Mouse (Mus musculus) hindbrain, postnatal 0 days (tissue): ENCODE measurements around the gene Cntn1. TPM values are rescaled to one million over a fixed set of nuclear protein-coding genes. Genes with fewer than 3 reads are reported as not detected.

Source experiments
- ATAC-seq: fragments of 200-750 bp; cut with Nextera tagmentation; 2 replicates; pipeline ENCODE4 v1.8.0; 2017; ENCODE audit warnings: mild to moderate bottlenecking, moderate TSS enrichment, moderate library complexity
- DNase-seq: peaks from one replicate; pipeline ENCODE4 v3.0.0-alpha.2; 2015; ENCODE audit warnings: low spot score
- H3K27ac ChIP-seq: fragments of 300-500 bp; sonication (generic); 2 replicates; pipeline ENCODE4 v1.5.1; 2014; ENCODE audit warnings: mild to moderate bottlenecking
- H3K27me3 ChIP-seq: fragments of 300-500 bp; sonication (generic); 2 replicates; pipeline ENCODE4 v1.6.1; 2014; ENCODE audit warnings: low read length, mixed read lengths; ENCODE audit not compliant: insufficient read depth
- H3K36me3 ChIP-seq: fragments of 300-500 bp; sonication (generic); 2 replicates; pipeline ENCODE4 v1.6.1; 2014; ENCODE audit warnings: low read length, mixed read lengths; ENCODE audit not compliant: insufficient read depth
- H3K4me1 ChIP-seq: fragments of 300-500 bp; sonication (generic); 2 replicates; pipeline ENCODE4 v1.6.1; 2014; ENCODE audit warnings: antibody characterized with exemption, low read length, mixed read lengths; ENCODE audit not compliant: insufficient read depth
- H3K4me2 ChIP-seq: fragments of 300-500 bp; sonication (generic); 2 replicates; pipeline ENCODE4 v1.6.1; 2014; ENCODE audit warnings: low read depth, mild to moderate bottlenecking, low read length, moderate library complexity, mixed read lengths
- H3K4me3 ChIP-seq: fragments of 300-500 bp; sonication (generic); 2 replicates; pipeline ENCODE4 v1.5.1; 2014; ENCODE audit warnings: low read length
- H3K9ac ChIP-seq: fragments of 300-500 bp; sonication (generic); replicated peaks from 2 replicates; pipeline ENCODE4 v1.6.1; 2014; ENCODE audit warnings: mild to moderate bottlenecking, low read length, moderate library complexity, mixed read lengths
- H3K9me3 ChIP-seq: fragments of 300-500 bp; sonication (generic); 2 replicates; pipeline ENCODE4 v1.6.1; 2016; ENCODE audit warnings: low read length, mixed read lengths
- CTCF ChIP-seq: IDR thresholded peaks from 2 replicates; pipeline ENCODE4 v1.5.1; 2016; ENCODE audit warnings: antibody characterized with exemption, control low read depth, low read depth
- WGBS: fragments of 180-500 bp; shearing (Covaris S2); extraction: QIAGEN DNeasy Blood & Tissue Kit; methylation state at CpG from one replicate; pipeline ENCODE4 v1.1.7; 2014; 5-methylcytosine and 5-hydroxymethylcytosine counted together
- polyA plus RNA-seq: library from polyadenylated mRNA; unstranded; fragments of >200 nt; fragmentation: Nextera tagmentation; extraction: Ambion mirVana; gene quantifications from 2 replicates; pipeline ENCODE4 v1.2.1, GENCODE M21; 2015
- total RNA-seq: library from RNA; depleted of rRNA; stranded (reverse); fragments of >200 nt; gene quantifications from 2 replicates; pipeline ENCODE4 v1.2.3, GENCODE M21; 2014

Cntn1 gene
- total and polyA plus RNA-seq, 2 experiments from 2014 or later: 159 to 284 TPM

GRCm38 (mm10) chr15:92276826-92277225 lies 225.9 kb downstream of the Cntn1 start:
- no peak for TF ChIP-seq CTCF
- no peak overlapping the region for H3K4me3 ChIP-seq
- DNase-seq: no peak
- WGBS: 61% methylated on average over 4 of the region's 4 CpGs
- no peak overlapping the region for H3K9ac ChIP-seq
- peaks cover 8% of the 10 kb centered on the region; the same call in 1 of the 2 replicates for H3K36me3 ChIP-seq
- no peak overlapping the region for H3K27ac ChIP-seq
- H3K4me2 ChIP-seq: no peak overlapping the region
- no peak for ATAC-seq
- no peaks in the 10 kb centered on the region for H3K9me3 ChIP-seq
- H3K4me1 ChIP-seq: no peaks in the 10 kb centered on the region
- H3K27me3 ChIP-seq: no peaks in the 10 kb centered on the region

- Histone ChIP-seq H3K27ac (no peak overlapping the region), H3K4me3 (no peak overlapping the region), H3K27me3 (no peaks in the 10 kb centered on the region), H3K4me2 (no peak overlapping the region), H3K9me3 (no peaks in the 10 kb centered on the region), H3K4me1 (no peaks in the 10 kb centered on the region), H3K36me3 (0 out of 2 replicates have a peak, but pooled peaks cover 5% of the 10 kb centered on the region), H3K9ac (no peak overlapping the region)
- WGBS: 92% methylated on average over 4 of the region's 4 CpGs
- no peak for DNase-seq
- no peak for ATAC-seq
- no peak for TF ChIP-seq CTCF
These were observed 227.0 kb downstream of the Cntn1 start for GRCm38 (mm10) chr15:92277984-92278383.

DNA sequence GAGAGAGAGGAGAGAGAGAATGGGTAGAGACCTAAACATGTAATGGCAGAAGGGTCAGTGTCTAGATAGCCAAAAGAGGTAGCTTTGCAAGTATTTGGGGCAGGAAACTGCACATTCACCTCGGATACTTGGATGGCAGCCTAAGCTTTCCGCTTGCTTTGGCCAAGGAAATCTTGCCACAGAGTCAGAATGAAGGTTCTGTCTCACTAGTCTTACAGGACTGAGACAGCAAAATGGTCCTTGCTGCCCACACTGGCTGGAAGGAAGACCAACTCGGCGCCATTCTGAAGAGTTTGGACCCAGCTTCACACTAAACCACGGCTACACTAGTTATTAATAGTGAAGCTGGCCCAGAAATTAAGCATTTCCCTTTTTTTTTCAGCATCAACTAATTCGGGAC lies 230.0 kb downstream of the Cntn1 start:
- no peaks in the 10 kb centered on the region for H3K9me3 ChIP-seq
- H3K9ac ChIP-seq: no peak overlapping the region
- no peaks in the 10 kb centered on the region for H3K4me1 ChIP-seq
- WGBS: 69% methylated on average over 6 of the region's 6 CpGs
- no peak overlapping the region for H3K4me2 ChIP-seq
- H3K27me3 ChIP-seq: no peaks in the 10 kb centered on the region
- no peak overlapping the region for H3K27ac ChIP-seq
- H3K4me3 ChIP-seq: no peak overlapping the region
- H3K36me3 ChIP-seq: no peaks in the 10 kb centered on the region
- no peak for TF ChIP-seq CTCF
- ATAC-seq (no peak), DNase-seq (no peak)

DNA sequence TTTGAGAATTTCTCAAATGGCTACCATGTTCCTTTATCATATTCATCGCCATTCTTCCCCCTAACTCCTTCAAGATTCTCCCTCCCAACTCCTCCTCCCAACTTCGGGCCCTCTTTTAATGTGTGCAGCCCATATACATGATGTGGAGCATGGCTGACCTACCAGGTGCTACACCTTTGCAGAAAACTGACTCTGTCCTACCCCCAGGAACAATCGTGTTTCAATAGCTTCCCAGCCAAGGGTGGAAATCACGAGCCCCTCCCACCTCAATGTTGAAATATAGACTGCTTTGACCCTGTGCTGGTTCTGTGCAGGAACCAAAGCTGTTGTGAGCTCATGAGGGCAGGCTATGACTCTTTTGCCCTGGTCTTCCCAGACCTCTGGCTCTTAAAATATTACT lies 236.7 kb downstream of the Cntn1 start:
- Histone ChIP-seq H3K9me3 (no peaks in the 10 kb centered on the region), H3K4me2 (no peak overlapping the region), H3K36me3 (peaks cover 3% of the 10 kb centered on the region; the same call in 1 of the 2 replicates), H3K9ac (no peak overlapping the region), H3K27me3 (no peaks in the 10 kb centered on the region), H3K4me1 (no peaks in the 10 kb centered on the region), H3K4me3 (no peak overlapping the region), H3K27ac (no peak overlapping the region)
- ATAC-seq: no peak
- DNase-seq: no peak
- WGBS: 83% methylated on average over 4 of the region's 4 CpGs
- TF ChIP-seq CTCF: no peak

GRCm38 (mm10) chr15:92296479-92296878 lies 245.5 kb downstream of the Cntn1 start:
- no peak overlapping the region for H3K9ac ChIP-seq
- no peaks in the 10 kb centered on the region for H3K27me3 ChIP-seq
- H3K4me2 ChIP-seq: no peak overlapping the region
- H3K4me3 ChIP-seq: no peak overlapping the region
- WGBS: 93% methylated on average over 3 of the region's 3 CpGs
- no peak for ATAC-seq
- no peak for DNase-seq
- no peak overlapping the region for H3K27ac ChIP-seq
- H3K4me1 ChIP-seq: no peaks in the 10 kb centered on the region
- no peak for TF ChIP-seq CTCF
- H3K36me3 ChIP-seq: peaks cover 3% of the 10 kb centered on the region; the same call in 1 of the 2 replicates
- no peaks in the 10 kb centered on the region for H3K9me3 ChIP-seq

DNA sequence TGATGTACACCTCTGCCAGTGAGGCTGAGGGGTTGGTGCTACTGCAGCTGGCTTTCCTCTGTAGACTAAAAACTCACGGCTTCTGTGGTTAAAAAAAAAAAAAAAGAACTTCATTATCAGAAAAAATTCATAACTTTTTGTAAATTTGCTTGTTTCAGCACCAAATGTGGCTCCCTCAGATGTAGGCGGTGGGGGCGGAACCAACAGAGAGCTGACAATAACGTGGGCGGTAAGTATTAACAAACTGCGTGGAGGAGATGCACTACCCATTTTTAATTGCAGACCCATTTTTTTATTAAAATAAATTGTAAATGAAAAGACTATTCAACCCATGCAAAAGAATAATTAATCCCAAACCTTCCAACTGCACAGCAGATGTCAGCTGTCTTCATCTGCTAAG lies 251.8 kb downstream of the Cntn1 start:
- DNase-seq (no peak), ATAC-seq (no peak)
- no peak for TF ChIP-seq CTCF
- Histone ChIP-seq H3K4me3 (no peak overlapping the region), H3K4me2 (no peak overlapping the region), H3K4me1 (no peaks in the 10 kb centered on the region), H3K27ac (no peak overlapping the region), H3K9ac (no peak overlapping the region), H3K9me3 (no peaks in the 10 kb centered on the region), H3K27me3 (no peaks in the 10 kb centered on the region), H3K36me3 (0 out of 2 replicates have a peak, but pooled peaks cover 7% of the 10 kb centered on the region)
- WGBS: 81% methylated on average over 6 of the region's 6 CpGs

- Histone ChIP-seq H3K36me3 (0 out of 2 replicates have a peak, but pooled peaks cover 7% of the 10 kb centered on the region), H3K4me1 (no peaks in the 10 kb centered on the region), H3K4me2 (no peak overlapping the region), H3K9ac (no peak overlapping the region), H3K27ac (no peak overlapping the region), H3K27me3 (no peaks in the 10 kb centered on the region), H3K4me3 (no peak overlapping the region), H3K9me3 (no peaks in the 10 kb centered on the region)
- DNase-seq (no peak), ATAC-seq (no peak)
- TF ChIP-seq CTCF: no peak
- 93% methylated on average over 5 of the region's 5 CpGs for WGBS
These were observed 253.3 kb downstream of the Cntn1 start for GRCm38 (mm10) chr15:92304221-92304620.
